Mouse (Mus musculus): Measurements from ENCODE around the gene Irf2bp1.

The Irf2bp1 gene

DNA sequence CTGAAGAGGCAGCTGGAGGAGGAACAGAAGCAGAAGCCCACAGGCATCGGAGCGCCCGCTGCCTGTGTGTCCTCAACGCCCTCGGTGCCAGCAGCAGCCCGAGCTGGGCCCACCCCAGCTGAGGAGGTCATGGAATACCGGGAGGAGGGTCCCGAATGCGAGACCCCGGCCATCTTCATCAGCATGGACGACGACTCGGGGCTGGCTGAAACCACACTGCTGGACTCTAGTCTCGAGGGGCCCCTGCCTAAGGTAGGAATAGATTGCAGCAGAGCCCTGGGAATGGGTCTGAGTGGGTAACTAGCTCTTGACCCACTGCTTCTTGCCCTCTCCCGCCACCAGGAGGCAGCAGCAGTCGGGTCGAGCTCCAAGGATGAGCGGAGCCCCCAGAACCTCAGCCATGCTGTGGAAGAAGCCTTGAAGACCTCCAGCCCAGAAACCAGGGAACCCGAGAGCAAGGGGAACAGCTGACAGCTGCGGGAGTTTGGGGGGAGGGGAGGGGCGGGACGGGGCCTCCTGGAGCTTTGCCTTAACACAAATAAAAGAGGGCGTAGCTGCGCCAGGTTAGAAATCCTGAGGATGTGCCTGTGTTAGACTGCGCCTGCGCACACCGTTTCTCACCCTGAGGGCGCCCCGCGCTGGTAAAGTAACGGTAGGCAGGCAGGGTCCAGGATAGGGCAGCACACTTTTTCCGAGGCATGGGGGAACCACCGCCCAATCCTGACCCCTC lies 50.4 kb downstream of the Irf2bp1 start, which contains the start of gene Rsph6a:
Gene Rsph6a (plus strand): TSS at position 644 of the 730 bp plus-strand sequence.
- in situ Hi-C loops (cut with MboI; ENCODE audit: low pct_unique_long_range_greater_than_20kb in 1 of 2, low sequenced_read_pairs in 2 of 2, unreplicated experiment in 1 of 2) = no loop called here

DNA sequence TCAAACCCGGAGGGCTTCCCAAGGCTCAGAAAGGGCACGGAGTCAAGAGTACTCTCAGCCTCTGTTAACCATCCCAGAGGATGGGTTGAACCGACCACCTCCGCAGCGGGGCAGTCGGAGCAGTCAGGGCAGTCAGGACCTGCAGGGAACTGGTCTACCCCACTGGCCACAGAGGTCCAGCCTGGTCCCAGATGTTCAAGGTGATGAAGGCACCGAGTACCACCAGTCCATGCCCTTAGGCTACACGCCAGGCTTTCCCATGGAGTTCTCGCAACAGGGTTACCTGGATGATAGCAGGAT lies 50.9 kb downstream of the Irf2bp1 start:
- in situ Hi-C loops (cut with MboI; ENCODE audit: low pct_unique_long_range_greater_than_20kb in 1 of 2, low sequenced_read_pairs in 2 of 2, unreplicated experiment in 1 of 2) = no loop called here

DNA sequence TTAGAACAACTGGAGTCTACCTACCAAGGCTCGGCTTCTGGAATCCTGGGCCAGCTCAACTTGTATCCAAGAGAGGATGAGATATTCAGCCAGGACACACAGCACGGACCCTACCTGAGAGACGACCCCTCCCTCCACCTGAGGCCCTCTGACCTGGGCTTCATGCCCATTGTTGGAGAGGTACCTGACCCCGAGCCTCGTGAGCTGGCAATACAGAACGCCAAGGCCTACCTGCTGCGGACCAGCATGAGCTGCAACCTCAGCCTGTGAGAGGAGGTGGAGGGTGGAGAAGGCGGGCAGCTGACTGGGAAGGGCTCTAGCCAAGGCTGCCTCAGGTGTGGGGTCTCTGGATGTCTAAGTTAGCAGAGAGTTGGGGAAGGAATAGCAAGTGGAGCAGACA lies 51.3 kb downstream of the Irf2bp1 start:
- in situ Hi-C loops (cut with MboI; ENCODE audit: low pct_unique_long_range_greater_than_20kb in 1 of 2, low sequenced_read_pairs in 2 of 2, unreplicated experiment in 1 of 2) = no loop called here
